Comparison of ENCODE assay signal across 24 mouse cellular contexts in the genomic region with DNA sequence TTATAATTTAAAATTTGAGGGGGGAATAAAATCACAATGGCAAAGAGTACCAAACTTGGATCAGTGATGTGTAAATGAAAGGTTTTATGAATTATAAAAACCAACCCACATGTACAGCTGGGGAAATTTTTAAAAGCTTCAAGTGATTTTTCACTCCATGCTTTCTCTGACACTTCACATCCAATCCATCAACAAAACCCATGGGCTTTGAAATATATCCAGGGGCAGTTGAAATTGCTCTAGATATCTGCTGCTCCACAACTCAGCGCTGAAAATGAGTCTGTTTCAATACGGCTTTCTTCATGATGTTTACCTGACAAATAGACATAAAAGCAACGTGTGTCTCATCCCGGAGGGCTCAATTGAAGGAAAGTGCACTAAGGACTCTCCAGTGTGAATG.
A peak's percentile ranks its signal among the peaks of the same experiment; 100 is the strongest.
DNase-seq lines count a peak whose midpoint lies in the region; ATAC-seq and TF ChIP-seq lines count a peak whose summit lies in the region.
"Had no signal": no experiment of that assay in that cellular context is flagged by ENCODE, and none has a peak within 500 bp of the region (broad histone marks: within the 10 kb centered on the region; RNA-seq: fewer than 3 reads in every experiment).

No protein-coding gene starts in this region.

- H3K9ac ChIP-seq in hindbrain, postnatal 0 days (replicated peaks; ENCODE audit: low read length): no peak overlapping the region
- H3K9ac ChIP-seq in hindbrain, embryonic 13.5 days: no peak overlapping the region
- H3K9ac ChIP-seq in forebrain, postnatal 0 days: no peak overlapping the region

- no peak for TF ChIP-seq CTCF in hindbrain, postnatal 0 days (IDR thresholded peaks at IDR 0.05; ENCODE audit: low read depth)
- TF ChIP-seq CTCF in forebrain, postnatal 0 days (IDR thresholded peaks at IDR 0.05; ENCODE audit: low read depth): no peak

- H3K4me3 ChIP-seq in hindbrain, postnatal 0 days (ENCODE audit: low read length): no peak overlapping the region
- no peak overlapping the region for H3K4me3 ChIP-seq in hindbrain, embryonic 13.5 days
- no peak overlapping the region for H3K4me3 ChIP-seq in forebrain, postnatal 0 days (ENCODE audit: low read depth, low read length)

- no peak overlapping the region for H3K4me2 ChIP-seq in hindbrain, postnatal 0 days (ENCODE audit: low read depth, low read length)
- no peak overlapping the region for H3K4me2 ChIP-seq in hindbrain, embryonic 13.5 days
- no peak overlapping the region for H3K4me2 ChIP-seq in forebrain, postnatal 0 days (ENCODE audit: low read depth)

- no peaks in the 10 kb centered on the region for H3K27me3 ChIP-seq in hindbrain, postnatal 0 days (ENCODE audit: insufficient read depth, low read length)
- H3K27me3 ChIP-seq in hindbrain, embryonic 13.5 days: no peaks in the 10 kb centered on the region
- no peaks in the 10 kb centered on the region for H3K27me3 ChIP-seq in forebrain, postnatal 0 days (ENCODE audit: insufficient read depth, low read length)
- H3K27me3 ChIP-seq: CH12.LX, Patski had no signal

- H3K4me1 ChIP-seq in hindbrain, postnatal 0 days (ENCODE audit: insufficient read depth, low read length): no peaks in the 10 kb centered on the region
- H3K4me1 ChIP-seq in hindbrain, embryonic 13.5 days (replicated peaks): no peaks in the 10 kb centered on the region
- H3K4me1 ChIP-seq in forebrain, postnatal 0 days (ENCODE audit: insufficient read depth): no peaks in the 10 kb centered on the region

- ATAC-seq in hindbrain, postnatal 0 days: no peak
- ATAC-seq in hindbrain, embryonic 13.5 days (ENCODE audit: low FRiP score): no peak
- ATAC-seq in forebrain, postnatal 0 days: no peak
- ATAC-seq: activated CD4-positive, CD25-positive, alpha-beta regulatory T cell, adult 4 months; CD4-positive, CD25-positive, alpha-beta regulatory T cell, adult 4 months; Patski had no signal

- no peaks in the 10 kb centered on the region for H3K36me3 ChIP-seq in hindbrain, postnatal 0 days (ENCODE audit: insufficient read depth, low read length)
- H3K36me3 ChIP-seq in hindbrain, embryonic 13.5 days: no peaks in the 10 kb centered on the region
- H3K36me3 ChIP-seq in forebrain, postnatal 0 days (ENCODE audit: insufficient read depth): no peaks in the 10 kb centered on the region
- H3K36me3 ChIP-seq: G1E had no signal

- peak; percentile 2 for DNase-seq in hindbrain, postnatal 0 days (ENCODE audit: low spot score)
- DNase-seq in retina, embryonic 14.5 days (ENCODE audit: low spot score): peak; percentile 62
- DNase-seq in retina, postnatal 1 day: peak; percentile 66
- peak; percentile 4 for DNase-seq in retina, postnatal 7 days (ENCODE audit: low read depth, low spot score)
- DNase-seq in forebrain, postnatal 0 days: no peak
- no peak for DNase-seq in adrenal gland, adult 18-20 months (ENCODE audit: low spot score in 2 of 2)
- DNase-seq in T-cell, adult 2 months (ENCODE audit: low spot score): no peak
- DNase-seq: adrenal gland, adult 2 months; adrenal gland, adult 8-10 months; adrenal gland, postnatal 10 days; adrenal gland, postnatal 14 days; adrenal gland, postnatal 25 days; adrenal gland, postnatal 36 days; B cell, adult 2 months; cerebellum, adult 11 months; cerebellum, adult 11-12 months; cerebellum, adult 18-20 months; cerebellum, adult 2 months had no signal

- WGBS in hindbrain, postnatal 0 days: 67% methylated on average over 4 of the region's 4 CpGs
- 64% methylated on average over 4 of the region's 4 CpGs for WGBS in hindbrain, embryonic 13.5 days
- 78% methylated on average over 4 of the region's 4 CpGs for WGBS in forebrain, postnatal 0 days

- no peaks in the 10 kb centered on the region for H3K9me3 ChIP-seq in hindbrain, postnatal 0 days (ENCODE audit: low read length)
- H3K9me3 ChIP-seq in hindbrain, embryonic 13.5 days: no peaks in the 10 kb centered on the region
- H3K9me3 ChIP-seq in forebrain, postnatal 0 days (ENCODE audit: low read length): no peaks in the 10 kb centered on the region

- no peak overlapping the region for H3K27ac ChIP-seq in hindbrain, postnatal 0 days
- no peak overlapping the region for H3K27ac ChIP-seq in hindbrain, embryonic 13.5 days
- H3K27ac ChIP-seq in forebrain, postnatal 0 days (ENCODE audit: low read depth, low read length): no peak overlapping the region

Comparison
In these comparisons a context has a peak if more than half of its experiments do, and no peak if none do; other contexts are left out.
1. DNase-seq: peak in hindbrain, postnatal 0 days (single experiment), retina, embryonic 14.5 days (single experiment), retina, postnatal 1 day (single experiment) and retina, postnatal 7 days (single experiment); none in forebrain, postnatal 0 days (single experiment), adrenal gland, adult 18-20 months (0 of 2) and T-cell, adult 2 months (single experiment).